Mouse (Mus musculus) spleen, postnatal 14 days (tissue): ENCODE measurements around the gene Cdk12.

ENCODE experiments used
- DNase-seq, 2 experiments: peaks; one replicate each; pipeline ENCODE4 v3.0.0; 2021 to 2022; ENCODE audit warnings: low spot score in 2 of 2

Gene Cdk12

DNA sequence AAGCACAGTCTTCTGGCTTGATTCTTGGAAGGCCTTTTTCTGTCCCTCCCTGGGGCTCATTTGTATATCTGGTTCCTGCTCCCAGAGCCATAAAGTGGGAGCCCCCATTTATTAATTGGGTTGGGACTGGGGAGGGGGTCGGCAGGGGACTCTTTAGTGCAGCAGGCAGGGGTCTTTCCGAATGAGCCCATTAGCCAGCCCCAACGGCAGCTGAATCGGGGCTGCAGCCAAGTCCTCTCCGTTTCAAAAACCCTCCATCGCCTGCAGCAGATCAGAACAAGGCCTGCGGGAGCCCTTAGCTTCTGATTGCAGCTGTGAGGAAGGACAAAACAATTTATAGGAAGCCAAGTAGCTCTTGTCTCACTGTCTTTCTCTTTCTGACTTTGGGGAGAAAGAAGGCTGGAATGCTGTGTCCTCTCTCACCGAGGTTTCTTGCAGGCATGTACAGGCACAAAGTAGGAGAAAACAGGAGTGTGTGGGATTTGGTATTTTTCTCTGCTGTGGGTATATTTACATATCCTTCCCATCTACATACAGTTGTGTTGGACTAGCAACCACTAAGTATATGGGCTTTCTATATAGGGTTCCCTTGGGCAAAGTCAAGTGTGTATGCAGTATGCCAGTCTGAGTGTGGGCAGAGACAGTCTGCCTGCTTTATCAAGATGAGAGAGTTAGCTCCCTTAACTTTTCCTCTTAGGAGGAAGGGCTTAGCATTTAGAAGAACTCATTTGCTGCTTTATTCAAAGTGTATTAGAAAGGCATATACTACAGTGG lies 58.0 kb downstream of the Cdk12 start:
- DNase-seq, result no peak

DNA sequence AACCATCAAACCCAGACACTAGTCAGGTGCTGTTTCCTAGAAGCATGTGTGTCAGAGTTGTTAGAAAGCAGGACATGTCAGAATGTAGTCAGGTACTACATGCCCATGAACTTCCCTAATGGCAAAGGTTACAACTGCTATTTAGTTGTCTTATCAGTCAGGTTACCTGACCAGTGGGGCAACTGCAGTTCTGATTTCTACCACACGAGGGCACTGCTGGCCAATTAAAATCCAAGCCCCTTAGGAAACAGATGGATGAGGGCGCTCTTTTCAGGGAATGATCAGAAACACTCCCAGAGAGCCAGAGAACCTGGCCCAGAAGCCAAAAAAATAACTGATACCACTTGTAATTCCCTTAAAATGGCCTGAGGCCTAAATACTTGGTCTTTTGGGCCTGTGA lies 62.2 kb downstream of the Cdk12 start:
- peak; percentile 54 to 76 for DNase-seq

DNA sequence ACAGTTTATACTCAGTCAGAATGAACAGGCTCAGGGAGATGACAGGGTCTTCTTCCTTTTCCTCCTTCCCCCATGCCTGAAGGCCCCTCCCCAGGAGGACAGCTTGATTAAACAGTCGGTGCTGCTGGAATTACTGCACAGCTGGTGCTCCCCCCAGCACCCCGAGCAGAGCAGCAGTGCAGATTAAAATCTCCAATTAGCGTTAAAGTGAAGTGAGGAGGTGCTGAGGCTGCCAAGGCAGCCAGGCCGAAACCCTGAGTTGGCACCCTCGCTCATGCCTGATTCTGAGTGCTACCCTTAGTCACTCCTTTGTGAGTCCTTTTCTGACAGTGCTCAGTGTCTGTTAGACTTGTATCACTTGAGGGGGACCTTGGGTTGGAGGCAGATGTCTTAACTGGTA lies 63.0 kb downstream of the Cdk12 start:
- no peak for DNase-seq

DNA sequence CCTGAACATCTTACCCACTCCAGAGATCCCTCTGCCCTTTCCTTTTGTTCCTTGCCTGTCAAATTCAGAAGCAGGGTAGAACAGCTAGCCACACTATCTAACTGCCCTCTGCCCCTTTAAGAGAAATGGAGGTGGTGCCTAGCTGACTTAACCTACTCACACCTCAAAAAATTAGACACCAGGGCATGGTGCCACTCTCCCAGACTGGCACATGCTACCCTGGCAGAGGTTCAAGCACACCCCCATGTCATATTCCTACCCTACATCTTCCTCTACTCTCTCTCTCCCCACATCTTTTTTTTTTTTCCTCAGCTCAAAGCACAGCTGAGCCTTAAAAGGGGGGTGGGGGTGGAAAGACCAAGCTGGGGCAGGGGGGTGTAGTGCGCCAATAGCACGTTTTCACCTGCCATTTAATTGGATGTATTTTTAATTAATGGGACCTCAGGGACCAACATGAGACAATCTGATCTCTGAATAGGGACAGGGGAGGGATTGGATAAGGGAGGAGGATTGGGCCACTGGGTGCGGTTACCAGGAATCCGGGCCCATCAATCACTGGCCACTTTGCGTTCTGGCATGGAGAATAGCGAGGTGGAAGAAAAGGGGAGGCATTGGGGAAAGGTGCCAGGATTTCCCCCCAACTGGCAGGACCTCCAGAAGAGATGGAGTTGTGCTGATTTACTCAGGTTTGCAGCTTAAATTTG lies 64.0 kb downstream of the Cdk12 start:
- DNase-seq, result no peak

DNA sequence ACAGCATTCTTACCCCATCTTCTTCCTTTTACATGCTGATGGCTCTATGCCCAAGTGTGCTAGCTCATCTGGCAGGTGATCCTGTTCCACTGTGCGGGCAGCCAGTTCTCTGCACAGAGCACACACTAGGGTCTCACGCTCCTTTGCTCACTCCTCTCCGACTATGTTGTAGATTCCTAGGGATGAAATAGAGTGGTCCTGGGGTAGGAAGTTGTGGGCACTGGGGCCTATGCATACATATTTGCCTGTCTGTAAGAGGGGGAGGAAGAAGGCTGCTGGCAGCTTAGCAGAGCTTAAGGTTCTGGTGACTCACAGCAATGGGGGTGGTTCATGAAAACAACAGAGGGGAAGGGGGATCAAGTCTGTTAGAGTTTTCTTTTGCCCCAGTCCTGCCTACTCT lies 67.2 kb downstream of the Cdk12 start:
- no peak for DNase-seq

DNA sequence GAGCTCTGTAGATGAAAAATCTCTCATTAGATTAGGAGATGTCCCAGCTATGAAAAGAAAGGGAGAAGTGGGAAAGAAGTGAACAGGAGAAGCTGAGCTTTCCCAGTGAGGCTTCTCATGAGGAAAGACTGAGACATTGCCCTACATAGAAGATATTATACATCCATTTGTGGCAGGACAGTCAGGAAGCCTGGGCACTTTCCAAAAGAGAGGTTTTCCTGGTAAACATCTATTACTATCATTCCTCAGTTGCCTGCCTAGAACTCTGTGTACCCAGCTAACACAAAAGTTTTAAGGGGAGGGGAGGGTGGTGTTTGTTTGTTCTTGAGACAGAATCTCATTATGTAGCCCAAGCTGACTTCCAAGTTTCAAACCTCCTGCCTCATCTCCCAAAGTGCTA lies 67.6 kb downstream of the Cdk12 start:
- no peak for DNase-seq

DNA sequence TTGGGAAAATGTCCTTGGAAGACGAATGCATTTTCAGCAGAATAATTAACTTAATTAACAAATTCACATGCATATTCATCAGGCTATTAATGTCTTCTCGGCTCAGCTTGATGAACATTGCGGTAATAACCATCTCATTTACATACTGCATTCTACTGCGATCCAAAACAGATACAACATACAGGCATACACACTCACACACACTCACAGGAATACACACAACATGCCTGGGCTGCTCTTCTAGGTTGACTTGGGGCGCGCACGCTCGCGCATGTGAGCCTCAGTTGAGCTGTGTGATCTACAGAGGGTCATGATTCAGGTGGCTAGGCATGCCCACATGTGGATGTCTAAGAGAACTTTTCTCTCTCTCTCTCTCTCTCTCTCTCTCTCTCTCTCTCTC lies 80.9 kb downstream of the Cdk12 start:
- DNase-seq, result no peak

DNA sequence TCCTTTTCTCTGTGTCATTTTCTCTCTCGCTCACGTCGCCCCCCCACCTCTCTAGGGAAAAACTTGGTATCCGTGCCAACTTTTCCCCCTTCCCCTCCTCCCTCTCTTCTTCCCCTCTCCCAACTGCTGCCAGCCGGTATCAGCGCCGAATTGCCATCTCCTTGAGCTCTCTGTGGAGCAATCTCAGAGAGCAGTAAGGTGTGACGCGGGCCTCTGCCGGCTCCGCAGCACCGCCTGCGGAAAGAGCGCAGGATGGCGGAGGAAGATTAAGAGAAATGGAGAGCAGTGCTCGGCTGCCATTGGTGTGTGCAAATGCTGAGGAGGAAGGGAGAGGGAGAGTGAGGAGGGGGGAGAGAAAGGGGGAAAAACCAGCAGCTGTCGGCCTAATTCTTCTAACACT lies 81.4 kb downstream of the Cdk12 start:
- DNase-seq, result no peak

DNA sequence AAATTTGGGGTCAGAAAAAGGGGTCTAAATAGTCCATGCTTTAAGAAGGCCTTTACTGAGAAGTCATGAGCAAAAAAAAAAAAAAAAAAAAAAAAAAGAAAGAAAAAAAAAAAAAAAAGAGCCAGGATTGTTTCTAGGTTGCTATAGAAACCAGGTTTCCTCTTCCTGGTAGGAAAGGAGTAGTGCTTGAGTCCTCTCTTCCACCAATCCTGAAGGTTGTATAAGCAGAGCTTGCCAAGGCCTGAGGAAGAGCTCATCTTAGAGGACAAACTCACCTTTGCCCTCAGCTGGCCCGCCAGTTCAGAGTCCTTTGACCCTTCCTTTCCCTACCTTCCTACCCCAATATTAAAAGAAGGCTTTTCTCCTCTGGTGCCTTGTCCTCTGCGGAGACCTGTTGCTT lies 82.5 kb downstream of the Cdk12 start:
- DNase-seq, result no peak

DNA sequence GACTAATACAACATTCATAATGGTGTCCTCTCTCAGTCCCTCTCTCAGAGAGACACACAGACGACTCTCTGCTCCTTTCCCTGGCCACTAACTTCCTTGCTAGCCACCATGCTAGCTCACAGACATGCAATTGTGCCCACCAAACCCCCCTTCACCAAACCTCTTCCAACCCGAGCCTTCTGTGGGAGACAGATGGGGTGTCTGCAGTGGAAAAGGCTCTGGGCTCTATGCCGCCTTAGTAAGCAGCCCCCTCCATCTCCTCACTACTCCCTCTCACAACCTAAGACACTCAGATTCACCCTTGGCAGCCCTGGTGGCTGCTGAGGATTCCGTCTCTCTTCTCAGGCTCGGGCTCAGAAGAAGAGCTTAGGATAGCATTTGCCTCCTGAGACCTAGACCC lies 84.7 kb downstream of the Cdk12 start:
- no peak for DNase-seq

DNA sequence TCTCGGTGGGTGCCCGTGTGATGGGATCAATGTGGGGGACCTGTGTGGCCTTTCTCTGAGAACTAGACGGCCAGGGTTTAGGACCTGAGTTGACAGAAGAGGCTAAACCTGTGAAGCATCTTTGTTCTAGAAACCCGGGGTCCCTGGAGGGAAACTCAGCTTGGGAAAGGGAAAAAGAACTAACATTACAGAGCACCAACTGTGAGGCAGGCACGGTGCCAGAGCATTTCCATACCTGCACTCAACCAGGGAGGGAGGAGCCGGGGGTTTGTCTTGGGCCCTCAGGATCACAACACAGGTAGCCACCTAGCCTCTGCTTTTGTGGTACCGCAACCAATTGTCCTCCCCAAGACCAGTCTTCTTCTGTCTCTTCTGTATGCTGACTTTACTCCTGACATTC lies 85.1 kb downstream of the Cdk12 start:
- DNase-seq, result no peak

DNA sequence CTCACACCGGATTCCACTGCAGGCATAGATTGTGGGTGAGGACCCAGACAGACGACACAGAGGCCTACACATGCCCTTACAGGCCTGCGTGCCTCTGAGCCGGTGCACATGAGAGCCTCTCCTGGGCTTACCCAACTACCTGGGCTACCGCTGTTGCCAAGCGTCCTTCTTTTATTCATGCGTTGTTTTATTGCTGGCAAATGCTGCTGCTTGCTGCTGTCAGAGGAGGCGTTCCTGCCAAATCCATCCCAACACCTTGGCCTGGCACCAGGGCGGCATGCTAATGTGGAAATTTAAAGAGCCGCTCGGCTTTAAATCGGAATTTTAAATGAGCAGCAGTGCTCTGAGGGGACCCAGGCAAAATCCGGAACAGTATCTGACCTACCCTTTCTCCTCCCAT lies 87.0 kb downstream of the Cdk12 start:
- DNase-seq, result no peak

DNA sequence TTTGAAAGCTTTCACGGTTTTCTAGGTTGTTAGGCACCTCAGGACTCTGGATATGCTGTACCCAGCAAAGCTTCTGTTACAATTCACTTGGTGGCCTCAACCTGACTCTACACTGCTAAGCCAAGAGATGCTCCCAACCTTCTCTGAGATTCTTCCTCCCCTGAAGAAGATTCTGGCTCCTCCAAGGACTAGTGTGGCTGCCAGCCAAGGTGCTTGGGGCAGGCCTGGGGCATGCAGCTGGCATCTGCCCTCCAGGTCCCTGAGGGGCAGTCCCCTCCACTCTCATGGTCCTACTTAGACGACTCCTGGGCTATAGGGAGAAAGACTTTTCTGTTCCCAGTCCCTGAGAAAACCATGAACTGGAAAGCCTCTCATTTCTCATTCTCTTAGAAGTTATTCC lies 88.0 kb downstream of the Cdk12 start:
- DNase-seq, result no peak

DNA sequence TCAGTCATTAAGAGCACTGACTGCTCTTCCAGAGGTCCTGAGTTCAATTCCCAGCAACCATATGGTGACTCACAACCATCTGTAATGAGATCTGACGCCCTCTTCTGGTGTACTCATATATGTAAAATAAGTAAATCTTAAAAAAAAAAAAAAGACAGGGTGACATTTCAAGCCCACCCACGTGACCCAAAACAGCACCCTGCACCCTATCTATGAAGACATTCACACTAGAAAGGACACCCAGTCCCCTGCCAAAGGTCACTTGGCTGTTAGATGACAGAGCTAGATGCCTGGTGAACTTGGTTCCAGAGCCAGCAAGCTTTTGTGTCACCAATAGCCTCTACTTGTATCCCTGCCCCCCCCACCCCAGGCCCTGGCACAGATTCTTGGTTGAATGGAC lies 90.2 kb downstream of the Cdk12 start:
- no peak for DNase-seq

DNA sequence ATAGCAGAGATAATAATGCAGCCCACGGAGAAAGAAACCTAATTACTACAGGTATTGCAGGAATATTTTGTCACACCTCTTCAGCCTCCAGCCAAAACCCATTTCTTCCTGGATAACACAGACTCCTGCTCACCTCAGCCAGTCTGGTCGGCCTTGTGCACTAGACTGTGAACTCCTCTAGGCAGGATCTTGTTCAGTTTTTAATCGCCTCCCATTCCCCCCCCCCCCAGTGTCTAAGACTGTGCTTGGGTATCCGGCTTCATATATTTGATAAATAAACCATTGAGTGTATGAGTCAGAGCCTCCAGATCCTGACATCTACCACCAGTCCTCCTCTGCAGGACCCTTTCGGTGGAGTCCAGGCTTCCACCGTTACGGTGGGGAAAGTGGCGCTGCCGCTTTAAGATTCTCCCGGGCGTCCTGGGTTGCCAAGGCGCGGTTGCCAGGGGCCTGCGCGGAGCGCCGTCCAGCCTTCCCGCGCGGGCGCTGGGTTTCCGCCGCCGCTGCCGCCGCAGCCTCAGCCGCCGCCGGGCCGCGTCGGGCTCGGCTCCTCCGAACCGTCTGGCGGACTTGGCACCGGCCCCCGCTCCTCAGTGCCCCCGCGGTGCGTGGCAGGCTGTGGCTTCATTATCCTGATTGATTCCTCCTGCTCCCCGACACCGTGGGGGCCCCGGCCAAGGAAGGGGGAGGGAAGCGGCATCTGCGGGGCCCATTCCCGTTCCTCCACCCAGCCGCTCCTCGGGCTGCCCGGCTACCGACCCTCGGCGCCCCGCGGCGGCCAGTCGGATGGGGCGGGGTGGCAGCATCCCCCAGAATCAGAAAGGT lies 91.5 kb downstream of the Cdk12 start:
- DNase-seq, result peak in 1 of 2 experiments; percentile 3

DNA sequence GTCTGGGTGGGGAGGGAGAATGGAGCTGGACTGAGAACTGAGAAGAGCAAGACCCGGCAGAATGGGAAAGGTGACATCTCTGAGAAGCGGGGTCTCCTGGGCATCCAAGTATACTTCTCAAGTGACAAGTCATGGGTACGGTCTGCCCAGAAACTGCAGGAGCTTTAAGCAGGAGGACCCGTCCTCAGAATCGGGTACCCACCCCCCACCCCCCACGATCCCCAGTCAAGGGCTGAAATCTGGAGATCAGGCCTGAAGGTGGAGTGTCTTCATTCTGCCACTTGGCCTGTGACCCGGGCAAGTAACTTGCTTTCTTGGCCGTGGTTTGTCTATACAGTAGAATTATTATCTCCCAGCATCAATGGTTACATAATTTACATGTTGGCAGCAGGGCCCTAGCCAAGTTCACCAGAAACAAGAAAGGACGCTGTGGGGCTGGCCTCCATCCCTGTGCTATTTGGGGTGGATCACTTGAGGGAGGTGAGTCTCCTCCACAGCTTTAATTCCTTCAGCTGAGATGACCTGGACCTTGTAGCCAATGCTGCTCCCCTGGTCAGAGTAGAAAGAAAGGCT lies 92.2 kb downstream of the Cdk12 start:
- DNase-seq, result no peak

DNA sequence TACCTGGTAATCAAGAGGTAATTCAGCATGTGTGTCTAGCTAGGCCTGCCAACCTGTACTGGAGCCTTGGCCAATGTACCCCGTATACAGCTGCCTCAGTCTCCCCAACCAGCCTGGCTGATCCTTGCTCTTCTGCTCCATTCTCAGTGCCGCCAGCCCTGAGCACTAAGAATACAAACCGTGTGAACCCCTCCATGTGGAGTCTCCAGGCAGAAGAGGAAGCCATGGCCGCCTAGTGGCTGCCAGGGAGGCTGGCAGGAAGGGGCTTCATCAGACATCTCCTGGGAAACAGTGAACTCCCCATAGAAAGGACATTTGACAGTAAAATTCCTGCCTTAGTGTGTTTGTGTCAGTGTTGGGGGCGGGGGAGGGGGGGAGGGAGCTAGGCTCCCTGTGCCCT lies 93.4 kb downstream of the Cdk12 start:
- DNase-seq, result no peak

DNA sequence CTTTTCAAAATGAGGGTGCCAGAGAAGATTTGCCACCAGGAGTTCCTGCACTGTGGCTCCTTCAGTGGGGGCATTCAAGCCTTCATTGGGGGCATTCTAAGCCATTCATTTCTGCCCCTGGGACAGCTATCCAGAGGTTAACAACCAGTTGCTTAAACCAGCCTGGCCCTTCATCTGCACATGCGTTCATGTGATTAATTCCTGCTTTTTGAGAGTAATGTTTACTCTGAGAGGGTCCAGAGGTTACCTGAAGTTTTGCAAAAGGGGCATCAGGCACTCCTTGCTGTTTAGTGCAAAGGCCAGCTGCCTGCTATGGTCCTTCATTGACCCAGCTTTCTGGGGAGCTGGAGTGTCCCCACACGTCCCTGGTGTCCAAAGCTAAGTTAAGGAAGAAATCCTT lies 94.1 kb downstream of the Cdk12 start:
- no peak for DNase-seq

DNA sequence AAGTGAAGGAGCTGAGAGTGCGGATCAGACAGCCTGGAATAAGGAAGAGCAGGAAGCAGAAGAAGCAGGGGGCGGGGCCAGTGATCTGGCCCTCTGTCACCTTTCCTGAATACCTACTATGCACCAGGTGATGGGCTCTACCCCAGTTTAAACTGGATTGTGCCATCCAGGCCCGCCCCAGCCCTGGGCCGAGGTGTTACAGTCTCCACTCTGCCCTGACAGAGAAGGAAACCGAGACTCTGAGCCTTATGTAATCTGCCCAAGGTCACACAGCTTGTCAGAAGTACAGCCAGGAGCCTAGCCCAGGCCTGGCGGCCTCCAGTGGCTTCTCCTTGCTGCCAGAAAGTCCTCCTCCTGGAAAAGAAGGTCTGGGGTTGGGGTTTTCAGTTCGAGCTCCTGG lies 94.9 kb downstream of the Cdk12 start:
- no peak for DNase-seq

DNA sequence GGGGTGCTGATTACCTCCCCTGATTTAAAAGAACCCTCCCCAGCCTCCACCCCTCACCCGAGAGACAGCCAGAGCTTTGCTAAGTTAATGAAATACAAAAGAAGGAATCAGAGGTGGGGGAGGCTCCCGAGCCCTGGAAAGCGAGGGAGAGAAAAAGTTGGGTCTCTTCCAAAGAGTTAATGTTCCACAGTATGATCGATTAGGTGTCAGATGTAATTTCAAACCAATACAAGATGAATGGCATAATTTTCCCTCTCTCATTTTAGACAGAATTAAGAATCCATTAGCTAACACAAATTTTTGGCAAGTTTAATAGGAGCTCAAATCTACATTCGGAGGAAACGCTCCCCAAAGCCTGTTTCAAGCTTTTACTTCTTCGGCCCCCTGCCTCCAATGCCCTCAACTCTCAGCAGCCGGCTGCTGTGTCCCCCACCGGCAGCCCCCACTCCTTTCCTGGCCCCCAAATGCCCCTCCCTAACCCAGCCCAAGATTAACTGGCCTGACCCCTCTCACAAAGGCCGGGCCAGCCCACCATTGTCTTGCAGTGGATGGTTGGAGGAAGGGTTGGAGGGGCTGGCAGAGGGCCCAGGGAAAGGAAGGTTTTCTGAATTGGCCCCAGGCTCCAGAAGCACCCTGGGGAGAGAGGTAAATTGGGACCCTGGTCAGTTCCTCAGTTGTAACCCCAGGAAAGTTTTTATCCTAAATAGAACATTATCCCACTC lies 95.8 kb downstream of the Cdk12 start:
- DNase-seq, result no peak

DNA sequence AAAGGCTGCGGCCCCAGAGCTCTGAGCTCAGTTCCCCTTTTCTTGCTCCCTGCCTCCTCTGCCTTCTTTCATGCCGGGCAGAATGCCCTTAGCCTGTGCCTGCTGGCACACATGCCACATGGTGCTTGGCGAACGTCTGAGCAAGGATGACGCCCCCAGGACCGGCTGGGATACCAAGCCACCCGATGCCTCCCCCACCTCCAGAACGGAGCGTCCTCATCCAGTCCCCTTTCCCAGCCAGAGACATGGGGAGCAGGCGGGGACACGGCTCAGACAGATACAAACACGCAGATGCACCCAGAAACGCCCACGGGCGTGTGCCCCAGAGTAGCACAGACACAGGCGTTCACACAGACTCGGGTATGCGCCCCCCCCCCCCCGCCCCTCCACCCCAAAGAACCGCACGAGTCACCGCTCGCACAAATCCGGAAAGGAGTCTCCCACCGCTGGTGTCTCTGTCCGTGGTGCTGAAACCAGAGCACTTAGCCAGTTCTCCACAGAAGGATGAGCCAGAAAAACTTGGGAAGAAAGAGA lies 111.0 kb downstream of the Cdk12 start:
- DNase-seq, result no peak
